Mouse (Mus musculus): ENCODE measurements at regions not wholly inside any gene's neighbourhood (a gene's known extent, or its start where the extent isn't known, plus 50 kb on each side); places are given as distances from the start of the nearest gene placed in this dataset.
A peak's percentile ranks its signal among the peaks of the same experiment; 100 is the strongest.

- TF ChIP-seq CTCF (IDR thresholded peaks at IDR 0.05; ENCODE audit: control insufficient read depth, insufficient read depth, insufficient replicate concordance, low read depth, low read length), result no peak
- TF ChIP-seq POLR2A (IDR thresholded peaks at IDR 0.05; ENCODE audit: control insufficient read depth, low read depth, low read length), result no peak
- no peaks in the 10 kb centered on the region for H3K36me3 ChIP-seq (ENCODE audit: control insufficient read depth, insufficient read depth, low read length)
- no peak overlapping the region for H3K27ac ChIP-seq (ENCODE audit: control insufficient read depth, insufficient read depth, low read depth, low read length)
- no peak overlapping the region for H3K4me3 ChIP-seq (ENCODE audit: control insufficient read depth, low read depth, low read length)
- H3K27me3 ChIP-seq (ENCODE audit: control insufficient read depth, insufficient read depth, low read length), result no peaks in the 10 kb centered on the region
- H3K4me1 ChIP-seq (ENCODE audit: control insufficient read depth, insufficient read depth, low read length), result no peaks in the 10 kb centered on the region
Measured at GRCm38 (mm10) chr16:77945442-77945841, 343.5 kb upstream of the Gm11146 start.

- no peaks in the 10 kb centered on the region for H3K27me3 ChIP-seq (ENCODE audit: control insufficient read depth, insufficient read depth, low read length)
- no peaks in the 10 kb centered on the region for H3K4me1 ChIP-seq (ENCODE audit: control insufficient read depth, insufficient read depth, low read length)
- no peak overlapping the region for H3K27ac ChIP-seq (ENCODE audit: control insufficient read depth, insufficient read depth, low read depth, low read length)
- no peak overlapping the region for H3K4me3 ChIP-seq (ENCODE audit: control insufficient read depth, low read depth, low read length)
- no peaks in the 10 kb centered on the region for H3K36me3 ChIP-seq (ENCODE audit: control insufficient read depth, insufficient read depth, low read length)
- TF ChIP-seq CTCF (IDR thresholded peaks at IDR 0.05; ENCODE audit: control insufficient read depth, insufficient read depth, insufficient replicate concordance, low read depth, low read length) (no peak), POLR2A (IDR thresholded peaks at IDR 0.05; ENCODE audit: control insufficient read depth, low read depth, low read length) (no peak)
Measured at GRCm38 (mm10) chr16:77931025-77931723, 329.3 kb upstream of the Gm11146 start.

GRCm38 (mm10) chr16:77914160-77915070 is 312.5 kb upstream of the Gm11146 start:
- no peaks in the 10 kb centered on the region for H3K36me3 ChIP-seq (ENCODE audit: control insufficient read depth, insufficient read depth, low read length)
- no peak overlapping the region for H3K4me3 ChIP-seq (ENCODE audit: control insufficient read depth, low read depth, low read length)
- H3K4me1 ChIP-seq (ENCODE audit: control insufficient read depth, insufficient read depth, low read length), result no peaks in the 10 kb centered on the region
- H3K27ac ChIP-seq (ENCODE audit: control insufficient read depth, insufficient read depth, low read depth, low read length), result no peak overlapping the region
- H3K27me3 ChIP-seq (ENCODE audit: control insufficient read depth, insufficient read depth, low read length), result no peaks in the 10 kb centered on the region
- no peak for TF ChIP-seq POLR2A (IDR thresholded peaks at IDR 0.05; ENCODE audit: control insufficient read depth, low read depth, low read length)
- no peak for TF ChIP-seq CTCF (IDR thresholded peaks at IDR 0.05; ENCODE audit: control insufficient read depth, insufficient read depth, insufficient replicate concordance, low read depth, low read length)

- Histone ChIP-seq H3K27ac (ENCODE audit: control insufficient read depth, insufficient read depth, low read depth, low read length) (no peak overlapping the region), H3K27me3 (ENCODE audit: control insufficient read depth, insufficient read depth, low read length) (no peaks in the 10 kb centered on the region), H3K4me3 (ENCODE audit: control insufficient read depth, low read depth, low read length) (no peak overlapping the region), H3K36me3 (ENCODE audit: control insufficient read depth, insufficient read depth, low read length) (no peaks in the 10 kb centered on the region), H3K4me1 (ENCODE audit: control insufficient read depth, insufficient read depth, low read length) (peaks cover 6% of the 10 kb centered on the region)
- TF ChIP-seq POLR2A (IDR thresholded peaks at IDR 0.05; ENCODE audit: control insufficient read depth, low read depth, low read length) (no peak), CTCF (IDR thresholded peaks at IDR 0.05; ENCODE audit: control insufficient read depth, insufficient read depth, insufficient replicate concordance, low read depth, low read length) (no peak)
Measured at GRCm38 (mm10) chr16:77894247-77894646, 292.4 kb upstream of the Gm11146 start.

- no peak for TF ChIP-seq POLR2A (IDR thresholded peaks at IDR 0.05; ENCODE audit: control insufficient read depth, low read depth, low read length)
- TF ChIP-seq CTCF (IDR thresholded peaks at IDR 0.05; ENCODE audit: control insufficient read depth, insufficient read depth, insufficient replicate concordance, low read depth, low read length), result no peak
- H3K27ac ChIP-seq (ENCODE audit: control insufficient read depth, insufficient read depth, low read depth, low read length), result no peak overlapping the region
Measured at GRCm38 (mm10) chr16:77893690-77894089, 291.8 kb upstream of the Gm11146 start.

GRCm38 (mm10) chr16:77892731-77893130 is 290.8 kb upstream of the Gm11146 start:
- Histone ChIP-seq H3K27ac (ENCODE audit: control insufficient read depth, insufficient read depth, low read depth, low read length) (no peak overlapping the region), H3K27me3 (ENCODE audit: control insufficient read depth, insufficient read depth, low read length) (no peaks in the 10 kb centered on the region), H3K4me3 (ENCODE audit: control insufficient read depth, low read depth, low read length) (no peak overlapping the region), H3K36me3 (ENCODE audit: control insufficient read depth, insufficient read depth, low read length) (no peaks in the 10 kb centered on the region), H3K4me1 (ENCODE audit: control insufficient read depth, insufficient read depth, low read length) (peaks cover 7% of the 10 kb centered on the region)
- TF ChIP-seq POLR2A (IDR thresholded peaks at IDR 0.05; ENCODE audit: control insufficient read depth, low read depth, low read length) (no peak), CTCF (IDR thresholded peaks at IDR 0.05; ENCODE audit: control insufficient read depth, insufficient read depth, insufficient replicate concordance, low read depth, low read length) (no peak)

More at GRCm38 (mm10) chr16:77893690-77894089, 291.8 kb upstream of the Gm11146 start:
- H3K27me3 ChIP-seq (ENCODE audit: control insufficient read depth, insufficient read depth, low read length), result no peaks in the 10 kb centered on the region
- H3K4me3 ChIP-seq (ENCODE audit: control insufficient read depth, low read depth, low read length), result no peak overlapping the region
- peaks cover 7% of the 10 kb centered on the region for H3K4me1 ChIP-seq (ENCODE audit: control insufficient read depth, insufficient read depth, low read length)
- H3K36me3 ChIP-seq (ENCODE audit: control insufficient read depth, insufficient read depth, low read length), result no peaks in the 10 kb centered on the region

GRCm38 (mm10) chr16:77889348-77889747 is 287.5 kb upstream of the Gm11146 start:
- peak overlapping the region; percentile 60 for H3K4me3 ChIP-seq (ENCODE audit: control insufficient read depth, low read depth, low read length)
- no peak overlapping the region for H3K27ac ChIP-seq (ENCODE audit: control insufficient read depth, insufficient read depth, low read depth, low read length)
- TF ChIP-seq POLR2A (IDR thresholded peaks at IDR 0.05; ENCODE audit: control insufficient read depth, low read depth, low read length) (no peak), CTCF (IDR thresholded peaks at IDR 0.05; ENCODE audit: control insufficient read depth, insufficient read depth, insufficient replicate concordance, low read depth, low read length) (no peak)
- no peaks in the 10 kb centered on the region for H3K36me3 ChIP-seq (ENCODE audit: control insufficient read depth, insufficient read depth, low read length)
- no peaks in the 10 kb centered on the region for H3K27me3 ChIP-seq (ENCODE audit: control insufficient read depth, insufficient read depth, low read length)
- peaks cover 7% of the 10 kb centered on the region for H3K4me1 ChIP-seq (ENCODE audit: control insufficient read depth, insufficient read depth, low read length)
